Comparison of ENCODE assay signal across 29 mouse cellular contexts in genomic region chr9:77820836-77821235, GRCm38 (mm10).
A peak's percentile ranks its signal among the peaks of the same experiment; 100 is the strongest.
DNase-seq lines count a peak whose midpoint lies in the region; ATAC-seq and TF ChIP-seq lines count a peak whose summit lies in the region.
"Had no signal": no experiment of that assay in that cellular context is flagged by ENCODE, and none has a peak within 500 bp of the region (broad histone marks: within the 10 kb centered on the region; RNA-seq: fewer than 3 reads in every experiment).

No protein-coding gene starts in this region.

- no peaks in the 10 kb centered on the region for H3K27me3 ChIP-seq in heart, adult 2 months (ENCODE audit: control insufficient read depth, insufficient read depth, low read length)
- no peaks in the 10 kb centered on the region for H3K27me3 ChIP-seq in heart, embryonic 12.5 days (replicated peaks)
- H3K27me3 ChIP-seq: heart, embryonic 13.5 days; hindbrain, embryonic 13.5 days; liver, embryonic 15.5 days; midbrain, embryonic 13.5 days; neural tube, embryonic 12.5 days had no signal

- peaks cover 10% of the 10 kb centered on the region for H3K4me1 ChIP-seq in heart, adult 2 months (ENCODE audit: control insufficient read depth, insufficient read depth, low read length)
- H3K4me1 ChIP-seq in heart, embryonic 12.5 days (replicated peaks), result peaks cover 8% of the 10 kb centered on the region; the same call in 1 of the 2 replicates
- H3K4me1 ChIP-seq: hindbrain, embryonic 13.5 days; neural tube, embryonic 12.5 days had no signal

- H3K27ac ChIP-seq in heart, adult 2 months, result peak overlapping the region; percentile 8
- no peak overlapping the region for H3K27ac ChIP-seq in heart, embryonic 12.5 days (ENCODE audit: poor library complexity, severe bottlenecking)
- H3K27ac ChIP-seq: embryonic facial prominence, embryonic 10.5 days; heart, embryonic 13.5 days; hindbrain, embryonic 13.5 days; limb, embryonic 10.5 days; liver, embryonic 15.5 days; midbrain, embryonic 13.5 days; neural tube, embryonic 12.5 days had no signal

- H3K9me3 ChIP-seq in heart, embryonic 12.5 days (replicated peaks), result no peaks in the 10 kb centered on the region
- H3K9me3 ChIP-seq: G1E; limb, embryonic 10.5 days; liver, embryonic 15.5 days; midbrain, embryonic 13.5 days; neural tube, embryonic 12.5 days had no signal

- TF ChIP-seq POLR2A in heart, adult 2 months (IDR thresholded peaks at IDR 0.05; ENCODE audit: insufficient read depth, low read depth, low read length), result no peak

- TF ChIP-seq CTCF in heart, adult 2 months (IDR thresholded peaks at IDR 0.05), result no peak

- DNase-seq in heart, adult 2 months, result peak; percentile 28 to 33
- DNase-seq in NIH3T3 (ENCODE audit: low read depth), result peak; percentile 18
- peak; percentile 38 for DNase-seq in lung, postnatal 10 days
- no peak for DNase-seq in thymus, postnatal 0 days (ENCODE audit: low spot score)
- DNase-seq in right cerebral cortex, postnatal 10 days (ENCODE audit: low spot score in 2 of 2), result no peak
- no peak for DNase-seq in frontal cortex, postnatal 36 days (ENCODE audit: low spot score in 2 of 2)
- DNase-seq: adrenal gland, postnatal 14 days; cerebellum, adult 11 months; cerebellum, adult 9-11 months; gastrocnemius, postnatal 36 days; kidney, adult 18-20 months; kidney, postnatal 10 days; liver; right cerebral cortex, postnatal 25 days; spleen, adult 18-20 months; thymus, postnatal 25 days had no signal

- ATAC-seq in heart, embryonic 12.5 days (ENCODE audit: insufficient number of reproducible peaks, low FRiP score), result no peak
- peak; percentile 49 for ATAC-seq in megakaryocyte, adult 5-6 weeks (ENCODE audit: poor library complexity, severe bottlenecking)
- ATAC-seq: forebrain, embryonic 16.5 days; inflammation-experienced regulatory T-cells, adult 6 months; midbrain, embryonic 13.5 days had no signal

- H3K9ac ChIP-seq in heart, adult 2 months (ENCODE audit: low read depth, low read length), result no peak overlapping the region
- no peak overlapping the region for H3K9ac ChIP-seq in heart, embryonic 12.5 days
- H3K9ac ChIP-seq: heart, embryonic 13.5 days; hindbrain, embryonic 13.5 days; liver, embryonic 15.5 days; midbrain, embryonic 13.5 days; neural tube, embryonic 12.5 days had no signal

- intact Hi-C loops in heart, adult 2 months (cut with DNase I), result loop anchor here (2.0 kb wide), 1 partner anchor 90 kb away; no protein-coding TSS in a partner anchor

- no peaks in the 10 kb centered on the region for H3K79me2 ChIP-seq in heart, adult 2 months (replicated peaks; ENCODE audit: control insufficient read depth, insufficient read depth, low read length)

- H3K4me3 ChIP-seq in heart, adult 2 months, result no peak overlapping the region
- H3K4me3 ChIP-seq in heart, embryonic 12.5 days, result no peak overlapping the region
- H3K4me3 ChIP-seq: embryonic facial prominence, embryonic 10.5 days; heart, embryonic 13.5 days; hindbrain, embryonic 13.5 days; limb, embryonic 10.5 days; liver, embryonic 15.5 days; megakaryocyte, embryonic 14.5 days; midbrain, embryonic 13.5 days; neural tube, embryonic 12.5 days had no signal

- 37% methylated on average over 4 of the region's 4 CpGs for WGBS in heart, adult 2 months
- WGBS in heart, embryonic 12.5 days, result 49% methylated on average over 4 of the region's 4 CpGs

- peak; percentile 77 for TF ChIP-seq EP300 in heart, adult 2 months (IDR thresholded peaks at IDR 0.05; ENCODE audit: insufficient read depth, low read depth, low read length)

- no peaks in the 10 kb centered on the region; the same call in 1 of the 2 replicates for H3K36me3 ChIP-seq in heart, adult 2 months (ENCODE audit: control insufficient read depth, insufficient read depth, low read length)
- no peaks in the 10 kb centered on the region for H3K36me3 ChIP-seq in heart, embryonic 12.5 days
- H3K36me3 ChIP-seq: embryonic facial prominence, embryonic 10.5 days; G1E; heart, embryonic 13.5 days; hindbrain, embryonic 13.5 days; limb, embryonic 10.5 days; liver, embryonic 15.5 days; midbrain, embryonic 13.5 days; neural tube, embryonic 12.5 days had no signal

- no peak overlapping the region for H3K4me2 ChIP-seq in heart, embryonic 12.5 days
- H3K4me2 ChIP-seq: heart, embryonic 13.5 days; hindbrain, embryonic 13.5 days; liver, embryonic 15.5 days; midbrain, embryonic 13.5 days; neural tube, embryonic 12.5 days had no signal

Comparison
In these comparisons a context has a peak if more than half of its experiments do, and no peak if none do; other contexts are left out.
1. DNase-seq: peak in heart, adult 2 months (2 of 2), NIH3T3 (single experiment) and lung, postnatal 10 days (single experiment); none in thymus, postnatal 0 days (single experiment), right cerebral cortex, postnatal 10 days (0 of 2) and frontal cortex, postnatal 36 days (0 of 2).